Mouse (Mus musculus): ENCODE measurements at regions not wholly inside any gene's neighbourhood (a gene's known extent, or its start where the extent isn't known, plus 50 kb on each side); places are given as distances from the start of the nearest gene placed in this dataset.

GRCm38 (mm10) chr3:11074012-11074411 lies 738.5 kb upstream of the Gm38303 start:
- no peak for TF ChIP-seq CTCF (IDR thresholded peaks at IDR 0.05 in 2 of 3, conservative IDR thresholded peaks at IDR 0.05 in 1 of 3; ENCODE audit: control insufficient read depth in 1 of 3, insufficient read depth in 1 of 3, low read depth in 2 of 3, low read length in 3 of 3, poor library complexity in 1 of 3, severe bottlenecking in 1 of 3)
- no peak for TF ChIP-seq HCFC1 (IDR thresholded peaks at IDR 0.05; ENCODE audit: low read depth, low read length)
- no peak for TF ChIP-seq CHD2 (IDR thresholded peaks at IDR 0.05; ENCODE audit: low read length)

Measured in MEL (cell line).